Mouse (Mus musculus) embryonic fibroblast, embryonic 13.5 days (primary cell): ENCODE measurements around the gene Fkbp5.

Source experiments
- CTCF ChIP-seq: IDR thresholded peaks from 2 replicates; pipeline ENCODE4 v1.5.1; 2011; ENCODE audit warnings: mild to moderate bottlenecking, control low read depth, low read length, moderate library complexity, borderline replicate concordance; ENCODE audit not compliant: insufficient read depth
- POLR2A ChIP-seq: IDR thresholded peaks from 2 replicates; pipeline ENCODE4 v1.6.1; 2011; ENCODE audit warnings: low read depth, mild to moderate bottlenecking, control low read depth, low read length, moderate library complexity

DNA sequence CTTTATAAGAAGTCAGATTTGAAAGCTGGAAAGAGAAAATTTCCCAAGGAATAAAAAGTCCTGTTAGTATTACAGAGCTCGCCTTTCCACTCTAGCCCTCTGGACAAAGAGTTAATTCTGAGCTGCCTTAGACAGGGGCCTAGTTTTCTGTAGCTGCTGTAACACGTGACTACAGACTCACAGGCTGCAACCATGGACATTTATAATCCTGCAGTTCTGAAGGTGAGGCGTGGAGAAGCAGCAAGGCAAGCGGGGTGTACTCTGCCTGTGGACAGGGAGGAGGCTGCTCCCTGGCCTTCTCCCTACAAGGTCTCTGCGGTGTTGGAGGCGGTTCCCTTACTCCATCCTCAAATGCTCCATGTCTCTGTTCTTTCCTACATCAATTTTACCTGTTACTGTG lies 64.4 kb downstream of the Fkbp5 start:
- TF ChIP-seq CTCF (no peak), POLR2A (no peak)
